Mouse (Mus musculus) intestine, postnatal 0 days (tissue): ENCODE results near the gene Syngr2. TPM values are rescaled to one million over a fixed set of nuclear protein-coding genes. Genes with fewer than 3 reads are reported as not detected.
"Not testable (repeated sequence)": the region's sequence is repeated elsewhere in the genome, so short reads cannot be mapped to it uniquely, and the experiment has no call there.

Experiments
- ATAC-seq: fragments of 200-750 bp; cut with Nextera tagmentation; 2 replicates; pipeline ENCODE4 v1.8.0; 2017; ENCODE audit warnings: mild to moderate bottlenecking, moderate TSS enrichment, moderate library complexity
- H3K27ac ChIP-seq: fragments of 300-500 bp; sonication (generic); 2 replicates; pipeline ENCODE4 v1.5.1; 2014; ENCODE audit warnings: mild to moderate bottlenecking, low read depth, low read length, moderate library complexity
- H3K27me3 ChIP-seq: fragments of 300-500 bp; sonication (generic); replicated peaks from 2 replicates; pipeline ENCODE4 v1.6.1; 2014; ENCODE audit warnings: low read length, mixed read lengths; ENCODE audit not compliant: control insufficient read depth, insufficient read depth
- H3K36me3 ChIP-seq: fragments of 300-500 bp; sonication (generic); 2 replicates; pipeline ENCODE4 v1.6.1; 2014; ENCODE audit warnings: mild to moderate bottlenecking, moderate library complexity; ENCODE audit not compliant: control insufficient read depth, insufficient read depth
- H3K4me1 ChIP-seq: fragments of 300-500 bp; sonication (generic); replicated peaks from 2 replicates; pipeline ENCODE4 v1.6.1; 2014; ENCODE audit warnings: antibody characterized with exemption, low read length, mixed read lengths; ENCODE audit not compliant: control insufficient read depth, insufficient read depth
- H3K4me2 ChIP-seq: fragments of 300-500 bp; sonication (generic); replicated peaks from 2 replicates; pipeline ENCODE4 v1.6.1; 2014; ENCODE audit warnings: low read depth, mild to moderate bottlenecking, moderate library complexity
- H3K4me3 ChIP-seq: fragments of 300-500 bp; sonication (generic); 2 replicates; pipeline ENCODE4 v1.5.1; 2014; ENCODE audit warnings: low read depth, low read length
- H3K9ac ChIP-seq: fragments of 300-500 bp; sonication (generic); 2 replicates; pipeline ENCODE4 v1.6.1; 2014; ENCODE audit warnings: mild to moderate bottlenecking, low read depth, low read length
- H3K9me3 ChIP-seq: fragments of 300-500 bp; sonication (generic); 2 replicates; pipeline ENCODE4 v1.6.1; 2016; ENCODE audit warnings: mixed run types; ENCODE audit not compliant: control insufficient read depth
- CTCF ChIP-seq: sonication (generic); IDR thresholded peaks from 2 replicates; pipeline ENCODE4 v1.5.1; 2016; ENCODE audit warnings: low read depth, mild to moderate bottlenecking, control low read depth, antibody characterized with exemption, moderate library complexity
- WGBS: fragments of 180-500 bp; shearing (Covaris S2); extraction: QIAGEN DNeasy Blood & Tissue Kit; methylation state at CpG from one replicate; pipeline ENCODE4 v1.1.7; 2014; 5-methylcytosine and 5-hydroxymethylcytosine counted together
- polyA plus RNA-seq: library from polyadenylated mRNA; unstranded; fragments of >200 nt; fragmentation: Nextera tagmentation; extraction: Ambion mirVana; gene quantifications from 2 replicates; pipeline ENCODE4 v1.2.1, GENCODE M21; 2015

Gene Syngr2
- polyA plus RNA-seq, 1 experiment from 2014 or later, result 129 TPM

GRCm38 (mm10) chr11:117832086-117832969 lies 22.9 kb downstream of the Syngr2 start:
- peaks cover 27% of the 10 kb centered on the region for H3K4me1 ChIP-seq
- peak overlapping the region; percentile 67 for H3K27ac ChIP-seq
- peak overlapping the region; percentile 17 for H3K4me3 ChIP-seq
- H3K9me3 ChIP-seq, result no peaks in the 10 kb centered on the region
- peak; percentile 56 for ATAC-seq
- H3K36me3 ChIP-seq, result no peaks in the 10 kb centered on the region
- H3K9ac ChIP-seq, result no peak overlapping the region
- no peaks in the 10 kb centered on the region for H3K27me3 ChIP-seq
- 23% methylated on average over 28 of the region's 28 CpGs for WGBS
- peak; percentile 95 for TF ChIP-seq CTCF
- peak overlapping the region; percentile 56 for H3K4me2 ChIP-seq

- Histone ChIP-seq H3K4me1 (peaks cover 18% of the 10 kb centered on the region; the same call in 1 of the 2 replicates), H3K27ac (peak overlapping the region; percentile 70; the same call in 1 of the 2 replicates), H3K4me2 (peak overlapping the region; percentile 45; the same call in 1 of the 2 replicates)
- H3K4me3 ChIP-seq, ATAC-seq, H3K9ac ChIP-seq, H3K9me3 ChIP-seq, H3K27me3 ChIP-seq, H3K36me3 ChIP-seq: not testable (repeated sequence)
- WGBS, result 71% methylated on average over 4 of the region's 6 CpGs
Observed at GRCm38 (mm10) chr11:117833509-117833908, 24.0 kb downstream of the Syngr2 start.

GRCm38 (mm10) chr11:117834086-117834485 lies 24.6 kb downstream of the Syngr2 start:
- peak overlapping the region; percentile 70 for H3K27ac ChIP-seq
- peaks cover 20% of the 10 kb centered on the region; the same call in 1 of the 2 replicates for H3K4me1 ChIP-seq
- H3K4me3 ChIP-seq, result no peak overlapping the region
- WGBS, result 47% methylated on average over 8 of the region's 8 CpGs
- H3K36me3 ChIP-seq, result no peaks in the 10 kb centered on the region
- ATAC-seq, result peak; percentile 30; the same call in 1 of the 2 replicates
- peak overlapping the region; percentile 45 for H3K4me2 ChIP-seq
- H3K27me3 ChIP-seq, result no peaks in the 10 kb centered on the region
- no peak for TF ChIP-seq CTCF
- no peaks in the 10 kb centered on the region for H3K9me3 ChIP-seq
- H3K9ac ChIP-seq, result no peak overlapping the region

- WGBS, result 28% methylated on average over 13 of the region's 13 CpGs
- H3K27me3 ChIP-seq, result no peaks in the 10 kb centered on the region
- H3K9ac ChIP-seq, result no peak overlapping the region
- H3K36me3 ChIP-seq, result no peaks in the 10 kb centered on the region
- TF ChIP-seq CTCF, result no peak
- no peak for ATAC-seq
- no peak overlapping the region for H3K4me3 ChIP-seq
- peak overlapping the region; percentile 38; the same call in 1 of the 2 replicates for H3K4me2 ChIP-seq
- H3K4me1 ChIP-seq, result peaks cover 16% of the 10 kb centered on the region; the same call in 1 of the 2 replicates
- no peak overlapping the region for H3K27ac ChIP-seq
- H3K9me3 ChIP-seq, result no peaks in the 10 kb centered on the region
Observed at GRCm38 (mm10) chr11:117836306-117836705, 26.8 kb downstream of the Syngr2 start.

- no peak overlapping the region; the same call in 1 of the 2 replicates for H3K4me2 ChIP-seq
- H3K4me1 ChIP-seq, result peaks cover 16% of the 10 kb centered on the region; the same call in 1 of the 2 replicates
- peak; percentile 31 for TF ChIP-seq CTCF
- H3K36me3 ChIP-seq, result no peaks in the 10 kb centered on the region
- no peak overlapping the region for H3K9ac ChIP-seq
- ATAC-seq, result peak; percentile 71
- WGBS, result 21% methylated on average over 2 of the region's 2 CpGs
- H3K27me3 ChIP-seq, result no peaks in the 10 kb centered on the region
- no peaks in the 10 kb centered on the region for H3K9me3 ChIP-seq
- H3K27ac ChIP-seq, result peak overlapping the region; percentile 75
- no peak overlapping the region for H3K4me3 ChIP-seq
Observed at GRCm38 (mm10) chr11:117838572-117838971, 29.1 kb downstream of the Syngr2 start.

GRCm38 (mm10) chr11:117839021-117839420 lies 29.6 kb downstream of the Syngr2 start:
- Histone ChIP-seq H3K4me3 (no peak overlapping the region), H3K4me2 (no peak overlapping the region), H3K27ac (peak overlapping the region; percentile 75), H3K9me3 (no peaks in the 10 kb centered on the region), H3K9ac (no peak overlapping the region), H3K27me3 (no peaks in the 10 kb centered on the region), H3K36me3 (no peaks in the 10 kb centered on the region), H3K4me1 (0 out of 2 replicates have a peak, but pooled peaks cover 13% of the 10 kb centered on the region)
- WGBS, result 57% methylated on average over 1 of the region's 1 CpGs
- TF ChIP-seq CTCF, result no peak
- ATAC-seq, result no peak
